In the genomic region with DNA sequence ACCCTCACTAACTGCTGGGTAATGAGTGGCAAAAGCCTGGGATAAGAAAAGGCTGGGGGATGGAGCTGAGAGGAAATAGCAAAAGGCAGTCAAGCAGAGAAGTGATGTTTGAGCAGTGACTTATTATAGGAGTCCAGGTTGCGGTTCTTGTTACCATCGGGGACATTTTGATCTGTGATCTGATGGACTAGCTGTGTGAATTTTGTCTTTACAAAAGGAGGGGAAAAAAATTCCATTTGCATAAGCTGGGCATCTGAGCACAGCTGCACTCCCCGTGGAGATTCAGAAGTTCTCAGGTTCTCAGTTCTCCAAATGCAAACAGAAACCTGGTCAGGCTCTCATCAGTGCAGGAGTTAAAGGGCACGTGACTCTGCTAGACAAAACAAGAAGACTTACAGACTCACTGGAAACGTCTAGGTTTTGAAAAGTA, we compare ENCODE assay signal across 15 mouse cellular contexts. TPM values are rescaled to one million over a fixed set of nuclear protein-coding genes. Genes with fewer than 3 reads are reported as not detected.
DNase-seq lines count a peak whose midpoint lies in the region; ATAC-seq lines count a peak whose summit lies in the region.
"Had no signal": no experiment of that assay in that cellular context is flagged by ENCODE, and none has a peak within 500 bp of the region (broad histone marks: within the 10 kb centered on the region; RNA-seq: fewer than 3 reads in every experiment).

No protein-coding gene starts in this region.

- H3K4me2 ChIP-seq in limb, embryonic 12.5 days, result peak overlapping the region; percentile 21; the same call in 1 of the 2 replicates
- H3K4me2 ChIP-seq: neural tube, embryonic 12.5 days had no signal

- ATAC-seq in limb, embryonic 12.5 days (ENCODE audit: insufficient number of reproducible peaks, insufficient read depth, low FRiP score, low TSS enrichment, low read depth), result no peak
- no peak for ATAC-seq in monocyte, adult 5-6 weeks (replicated peaks; ENCODE audit: insufficient number of reproducible peaks, low FRiP score, low TSS enrichment, poor library complexity, severe bottlenecking)

- no peaks in the 10 kb centered on the region for H3K36me3 ChIP-seq in limb, embryonic 12.5 days
- H3K36me3 ChIP-seq: neural tube, embryonic 12.5 days had no signal

- peak; percentile 25 for DNase-seq in embryo, embryonic 10 days (ENCODE audit: low spot score)
- DNase-seq in embryo, embryonic 9.5 days (ENCODE audit: extremely low spot score), result no peak
- peak; percentile 26 for DNase-seq in Muller cell, postnatal 12 days (ENCODE audit: inconsistent ontology term)
- DNase-seq in kidney, adult 18-20 months, result peak; percentile 43
- no peak for DNase-seq in left cerebral cortex, postnatal 10 days (ENCODE audit: extremely low spot score in 1 of 2, low spot score in 2 of 2)
- no peak for DNase-seq in layer of hippocampus, adult 18-20 months (ENCODE audit: low spot score in 2 of 2)
- DNase-seq: adrenal gland, adult 2 months; cerebellum, adult 8-10 months; gastrocnemius, postnatal 36 days; heart, postnatal 10 days; thymus, adult 2 months had no signal

- H3K9ac ChIP-seq in limb, embryonic 12.5 days (replicated peaks), result no peak overlapping the region
- H3K9ac ChIP-seq: neural tube, embryonic 12.5 days had no signal

- H3K4me3 ChIP-seq in limb, embryonic 12.5 days (replicated peaks), result no peak overlapping the region
- H3K4me3 ChIP-seq: megakaryocyte, embryonic 14.5 days; neural tube, embryonic 12.5 days had no signal

- H3K4me1 ChIP-seq in limb, embryonic 12.5 days (replicated peaks), result peaks cover 30% of the 10 kb centered on the region
- H3K4me1 ChIP-seq: megakaryocyte, embryonic 14.5 days; neural tube, embryonic 12.5 days had no signal

- H3K9me3 ChIP-seq in limb, embryonic 12.5 days, result no peaks in the 10 kb centered on the region
- H3K9me3 ChIP-seq: megakaryocyte, embryonic 14.5 days; neural tube, embryonic 12.5 days had no signal

- H3K27ac ChIP-seq in limb, embryonic 12.5 days, result peak overlapping the region; percentile 57; the same call in 1 of the 2 replicates
- H3K27ac ChIP-seq: neural tube, embryonic 12.5 days had no signal

- H3K27me3 ChIP-seq in limb, embryonic 12.5 days, result no peaks in the 10 kb centered on the region
- H3K27me3 ChIP-seq: megakaryocyte, embryonic 14.5 days; neural tube, embryonic 12.5 days had no signal

- 22% methylated on average over 5 of the region's 5 CpGs for WGBS in limb, embryonic 12.5 days

- intact Hi-C loops in left cerebral cortex, postnatal 10 days (cut with DNase I), result no loop called here

RNA-seq across cellular contexts. Expression of gene Kcnj16, which starts 6.2 kb away (rescaled TPM):
- polyA plus RNA-seq in limb, embryonic 12.5 days (2016; fragmentation: Nextera tagmentation; extraction: Ambion mirVana), result not detected in 2 replicates
- total RNA-seq in monocyte, adult 5-6 weeks (2017), result 0.75 TPM in 1 of 3 replicates, not detected in the others
- total RNA-seq in left cerebral cortex, postnatal 10 days (2021), result 10 to 100 TPM; 16.8 to 16.9 TPM
- 10 to 100 TPM; 18.9 to 22.0 TPM for total RNA-seq in layer of hippocampus, adult 18-20 months (2021)
- total RNA-seq: adrenal gland, adult 2 months; gastrocnemius, postnatal 36 days; heart, postnatal 10 days had no signal
- polyA plus RNA-seq: adrenal gland, adult 2 months had no signal

Comparison
In these comparisons a context has a peak if more than half of its experiments do, and no peak if none do; other contexts are left out.
1. DNase-seq: peak in embryo, embryonic 10 days (single experiment), Muller cell, postnatal 12 days (single experiment) and kidney, adult 18-20 months (single experiment); none in embryo, embryonic 9.5 days (single experiment), left cerebral cortex, postnatal 10 days (0 of 2) and layer of hippocampus, adult 18-20 months (0 of 2).
2. RNA of gene Kcnj16, which starts 6.2 kb away (total RNA-seq): 18.9 to 22.0 TPM in layer of hippocampus, adult 18-20 months and 16.8 to 16.9 TPM in left cerebral cortex, postnatal 10 days; 0.75 TPM in monocyte, adult 5-6 weeks; every median in the first group is over 10 times any median in the second.